Mouse (Mus musculus): ENCODE measurements at regions not wholly inside any gene's neighbourhood (a gene's known extent, or its start where the extent isn't known, plus 50 kb on each side); places are given as distances from the start of the nearest gene placed in this dataset.

- TF ChIP-seq CTCF (IDR thresholded peaks at IDR 0.05; ENCODE audit: borderline replicate concordance, extremely low read depth, insufficient read depth, insufficient read length) (no peak), POLR2A (IDR thresholded peaks at IDR 0.05; ENCODE audit: borderline replicate concordance, extremely low read depth, insufficient read depth, insufficient read length, poor library complexity, severe bottlenecking) (no peak)
- DNase-seq (ENCODE audit: low read depth): peak; percentile 24
Measured at GRCm38 (mm10) chr1:121770936-121771335, 203.1 kb upstream of the Ddx18 start.

- TF ChIP-seq CTCF (IDR thresholded peaks at IDR 0.05; ENCODE audit: borderline replicate concordance, extremely low read depth, insufficient read depth, insufficient read length) (no peak), POLR2A (IDR thresholded peaks at IDR 0.05; ENCODE audit: borderline replicate concordance, extremely low read depth, insufficient read depth, insufficient read length, poor library complexity, severe bottlenecking) (no peak)
- DNase-seq (ENCODE audit: low read depth): no peak
Measured at GRCm38 (mm10) chr1:121760086-121760485, 192.3 kb upstream of the Ddx18 start.

GRCm38 (mm10) chr1:121745181-121745580 is 177.4 kb upstream of the Ddx18 start:
- TF ChIP-seq CTCF (IDR thresholded peaks at IDR 0.05; ENCODE audit: borderline replicate concordance, extremely low read depth, insufficient read depth, insufficient read length): no peak
- TF ChIP-seq POLR2A (IDR thresholded peaks at IDR 0.05; ENCODE audit: borderline replicate concordance, extremely low read depth, insufficient read depth, insufficient read length, poor library complexity, severe bottlenecking): no peak
- no peak for DNase-seq (ENCODE audit: low read depth)

GRCm38 (mm10) chr1:121735113-121735719 is 167.4 kb upstream of the Ddx18 start:
- TF ChIP-seq POLR2A (IDR thresholded peaks at IDR 0.05; ENCODE audit: borderline replicate concordance, extremely low read depth, insufficient read depth, insufficient read length, poor library complexity, severe bottlenecking): no peak
- TF ChIP-seq CTCF (IDR thresholded peaks at IDR 0.05; ENCODE audit: borderline replicate concordance, extremely low read depth, insufficient read depth, insufficient read length): no peak
- peak; percentile 71 for DNase-seq (ENCODE audit: low read depth)

- TF ChIP-seq POLR2A (IDR thresholded peaks at IDR 0.05; ENCODE audit: borderline replicate concordance, extremely low read depth, insufficient read depth, insufficient read length, poor library complexity, severe bottlenecking) (no peak), CTCF (IDR thresholded peaks at IDR 0.05; ENCODE audit: borderline replicate concordance, extremely low read depth, insufficient read depth, insufficient read length) (no peak)
- DNase-seq (ENCODE audit: low read depth): peak; percentile 75
Measured at GRCm38 (mm10) chr1:121734456-121735112, 166.8 kb upstream of the Ddx18 start.

GRCm38 (mm10) chr1:121709317-121709860 is 141.6 kb upstream of the Ddx18 start:
- DNase-seq (ENCODE audit: low read depth): no peak

GRCm38 (mm10) chr1:121708301-121708700 is 140.5 kb upstream of the Ddx18 start:
- TF ChIP-seq CTCF (IDR thresholded peaks at IDR 0.05; ENCODE audit: borderline replicate concordance, extremely low read depth, insufficient read depth, insufficient read length) (no peak), POLR2A (IDR thresholded peaks at IDR 0.05; ENCODE audit: borderline replicate concordance, extremely low read depth, insufficient read depth, insufficient read length, poor library complexity, severe bottlenecking) (no peak)
- peak; percentile 9 for DNase-seq (ENCODE audit: low read depth)

More at GRCm38 (mm10) chr1:121709317-121709860, 141.6 kb upstream of the Ddx18 start:
- TF ChIP-seq POLR2A (IDR thresholded peaks at IDR 0.05; ENCODE audit: borderline replicate concordance, extremely low read depth, insufficient read depth, insufficient read length, poor library complexity, severe bottlenecking) (no peak), CTCF (IDR thresholded peaks at IDR 0.05; ENCODE audit: borderline replicate concordance, extremely low read depth, insufficient read depth, insufficient read length) (no peak)

- TF ChIP-seq CTCF (IDR thresholded peaks at IDR 0.05; ENCODE audit: borderline replicate concordance, extremely low read depth, insufficient read depth, insufficient read length) (no peak), POLR2A (IDR thresholded peaks at IDR 0.05; ENCODE audit: borderline replicate concordance, extremely low read depth, insufficient read depth, insufficient read length, poor library complexity, severe bottlenecking) (no peak)
- peak; percentile 76 for DNase-seq (ENCODE audit: low read depth)
Measured at GRCm38 (mm10) chr1:121701826-121702225, 134.0 kb upstream of the Ddx18 start.

GRCm38 (mm10) chr1:121653901-121654300 is 86.1 kb upstream of the Ddx18 start:
- no peak for DNase-seq (ENCODE audit: low read depth)
- no peak for TF ChIP-seq CTCF (IDR thresholded peaks at IDR 0.05; ENCODE audit: borderline replicate concordance, extremely low read depth, insufficient read depth, insufficient read length)
- no peak for TF ChIP-seq POLR2A (IDR thresholded peaks at IDR 0.05; ENCODE audit: borderline replicate concordance, extremely low read depth, insufficient read depth, insufficient read length, poor library complexity, severe bottlenecking)

- peak; percentile 24 for DNase-seq (ENCODE audit: low read depth)
- TF ChIP-seq CTCF (IDR thresholded peaks at IDR 0.05; ENCODE audit: borderline replicate concordance, extremely low read depth, insufficient read depth, insufficient read length) (no peak), POLR2A (IDR thresholded peaks at IDR 0.05; ENCODE audit: borderline replicate concordance, extremely low read depth, insufficient read depth, insufficient read length, poor library complexity, severe bottlenecking) (no peak)
Measured at GRCm38 (mm10) chr1:121650071-121650470, 82.3 kb upstream of the Ddx18 start.

- no peak for DNase-seq (ENCODE audit: low read depth)
- TF ChIP-seq CTCF (IDR thresholded peaks at IDR 0.05; ENCODE audit: borderline replicate concordance, extremely low read depth, insufficient read depth, insufficient read length): no peak
- TF ChIP-seq POLR2A (IDR thresholded peaks at IDR 0.05; ENCODE audit: borderline replicate concordance, extremely low read depth, insufficient read depth, insufficient read length, poor library complexity, severe bottlenecking): no peak
Measured at GRCm38 (mm10) chr1:121631466-121631865, 63.7 kb upstream of the Ddx18 start.
